Mouse (Mus musculus): ENCODE data around the gene Ppp1r7. TPM values are rescaled to one million over a fixed set of nuclear protein-coding genes. Genes with fewer than 3 reads are reported as not detected.
"Not testable (repeated sequence)": the region's sequence is repeated elsewhere in the genome, so short reads cannot be mapped to it uniquely, and the experiment has no call there.

Gene Ppp1r7
- total RNA-seq (2021), result 10 to 100 TPM; 88.7 to 98.5 TPM
- long read RNA-seq, experiment 1, full-length matches to known transcripts, result 92 of 108 reads
- long read RNA-seq, experiment 1, partial matches to known transcripts, result 4 of 108 reads
- long read RNA-seq, experiment 1, other reads (novel, unspliced or antisense), result 12 of 108 reads
- long read RNA-seq, experiment 2, full-length matches to known transcripts, result 84 of 107 reads
- long read RNA-seq, experiment 2, partial matches to known transcripts, result 4 of 107 reads
- long read RNA-seq, experiment 2, other reads (novel, unspliced or antisense), result 19 of 107 reads

GRCm38 (mm10) chr1:93342648-93343503 lies at the start of gene Ppp1r7, which contains the start of gene Pask:
TSS of gene Ppp1r7 (plus strand) at chr1:93342854.
TSS of gene Pask (minus strand) at chr1:93343482.
- intact Hi-C loops (cut with DNase I), result no loop called here

GRCm38 (mm10) chr1:93294491-93294890 lies 48.2 kb upstream of the Ppp1r7 start:
- DNase-seq (ENCODE audit: low spot score in 2 of 2); intact Hi-C loops (cut with DNase I): not testable (repeated sequence)

More at GRCm38 (mm10) chr1:93342648-93343503, at the start of gene Ppp1r7, which contains the start of gene Pask:
- DNase-seq (ENCODE audit: low spot score in 2 of 2), result peak; percentile 97

GRCm38 (mm10) chr1:93299791-93300190 lies 42.9 kb upstream of the Ppp1r7 start:
- intact Hi-C loops (cut with DNase I), result no loop called here

GRCm38 (mm10) chr1:93300578-93300977 lies 42.1 kb upstream of the Ppp1r7 start:
- DNase-seq (ENCODE audit: low spot score in 2 of 2), result no peak
- intact Hi-C loops (cut with DNase I), result no loop called here

More at GRCm38 (mm10) chr1:93299791-93300190, 42.9 kb upstream of the Ppp1r7 start:
- no peak for DNase-seq (ENCODE audit: low spot score in 2 of 2)

GRCm38 (mm10) chr1:93305581-93306337 lies 36.9 kb upstream of the Ppp1r7 start, which contains the start of gene Mterf4:
TSS of gene Mterf4 (minus strand) at chr1:93305915.
- DNase-seq (ENCODE audit: low spot score in 2 of 2), result peak; percentile 81 to 84
- intact Hi-C loops (cut with DNase I), result loop anchor here (5.0 kb wide), 1 partner anchor 133 kb away; no protein-coding TSS in a partner anchor

GRCm38 (mm10) chr1:93323973-93324372 lies 18.7 kb upstream of the Ppp1r7 start:
- intact Hi-C loops (cut with DNase I), result no loop called here
- no peak for DNase-seq (ENCODE audit: low spot score in 2 of 2)

GRCm38 (mm10) chr1:93326446-93326845 lies 16.2 kb upstream of the Ppp1r7 start:
- DNase-seq (ENCODE audit: low spot score in 2 of 2), result no peak
- intact Hi-C loops (cut with DNase I), result no loop called here

- DNase-seq (ENCODE audit: low spot score in 2 of 2), result no peak
- intact Hi-C loops (cut with DNase I), result no loop called here
Measured at GRCm38 (mm10) chr1:93334621-93335020, 8.0 kb upstream of the Ppp1r7 start.

- intact Hi-C loops (cut with DNase I), result no loop called here
Measured at GRCm38 (mm10) chr1:93343504-93344047, 922 bp downstream of the Ppp1r7 start.

GRCm38 (mm10) chr1:93347176-93347575 lies 4.5 kb downstream of the Ppp1r7 start:
- intact Hi-C loops (cut with DNase I), result no loop called here
- DNase-seq (ENCODE audit: low spot score in 2 of 2), result no peak

More at GRCm38 (mm10) chr1:93343504-93344047, 922 bp downstream of the Ppp1r7 start:
- DNase-seq (ENCODE audit: low spot score in 2 of 2), result peak; percentile 96 to 97

- DNase-seq (ENCODE audit: low spot score in 2 of 2), result no peak
- intact Hi-C loops (cut with DNase I), result no loop called here
Measured at GRCm38 (mm10) chr1:93349701-93350100, 7.0 kb downstream of the Ppp1r7 start.

GRCm38 (mm10) chr1:93352724-93353123 lies 10.1 kb downstream of the Ppp1r7 start:
- intact Hi-C loops (cut with DNase I), result no loop called here
- DNase-seq (ENCODE audit: low spot score in 2 of 2), result peak; percentile 52 to 75

- intact Hi-C loops (cut with DNase I), result no loop called here
- DNase-seq (ENCODE audit: low spot score in 2 of 2), result no peak
Measured at GRCm38 (mm10) chr1:93362661-93363060, 20.0 kb downstream of the Ppp1r7 start.

GRCm38 (mm10) chr1:93365641-93366040 lies 23.0 kb downstream of the Ppp1r7 start:
- no peak for DNase-seq (ENCODE audit: low spot score in 2 of 2)
- intact Hi-C loops (cut with DNase I), result no loop called here

GRCm38 (mm10) chr1:93373665-93374064 lies 31.0 kb downstream of the Ppp1r7 start, which contains the start of gene Ano7:
TSS of gene Ano7 (plus strand) at chr1:93373930.
- DNase-seq (ENCODE audit: low spot score in 2 of 2), result no peak
- intact Hi-C loops (cut with DNase I), result no loop called here

GRCm38 (mm10) chr1:93377307-93377706 lies 34.7 kb downstream of the Ppp1r7 start:
- intact Hi-C loops (cut with DNase I), result no loop called here
- no peak for DNase-seq (ENCODE audit: low spot score in 2 of 2)

- intact Hi-C loops (cut with DNase I), result no loop called here
- no peak for DNase-seq (ENCODE audit: low spot score in 2 of 2)
Measured at GRCm38 (mm10) chr1:93379117-93379516, 36.5 kb downstream of the Ppp1r7 start.

GRCm38 (mm10) chr1:93387198-93387597 lies 44.5 kb downstream of the Ppp1r7 start:
- intact Hi-C loops (cut with DNase I), result no loop called here
- no peak for DNase-seq (ENCODE audit: low spot score in 2 of 2)

GRCm38 (mm10) chr1:93388906-93389305 lies 46.3 kb downstream of the Ppp1r7 start:
- intact Hi-C loops (cut with DNase I), result no loop called here
- DNase-seq (ENCODE audit: low spot score in 2 of 2), result no peak

Measured in left cerebral cortex, postnatal 14 days (tissue).